Mouse (Mus musculus) stomach, embryonic 16.5 days (tissue): ENCODE results near the gene Loxl3. TPM values are rescaled to one million over a fixed set of nuclear protein-coding genes. Genes with fewer than 3 reads are reported as not detected.
A peak's percentile ranks its signal among the peaks of the same experiment; 100 is the strongest.

Experiments used
- ATAC-seq: fragments of 200-750 bp; cut with Nextera tagmentation; 2 replicates; pipeline ENCODE4 v1.8.0; 2017; ENCODE audit warnings: moderate number of reproducible peaks, moderate TSS enrichment; ENCODE audit not compliant: insufficient read depth, low FRiP score
- H3K27ac ChIP-seq: fragments of 300-500 bp; sonication (generic); 2 replicates; pipeline ENCODE4 v1.5.1; 2014; ENCODE audit warnings: low read length
- H3K27me3 ChIP-seq: fragments of 300-500 bp; sonication (generic); 2 replicates; pipeline ENCODE4 v1.6.1; 2014; ENCODE audit warnings: low read length, control low read depth, mixed read lengths; ENCODE audit not compliant: control insufficient read depth, insufficient read depth
- H3K36me3 ChIP-seq: fragments of 300-500 bp; sonication (generic); 2 replicates; pipeline ENCODE4 v1.6.1; 2014; ENCODE audit warnings: low read length; ENCODE audit not compliant: control insufficient read depth, insufficient read depth
- H3K4me1 ChIP-seq: fragments of 300-500 bp; sonication (generic); 2 replicates; pipeline ENCODE4 v1.6.1; 2014; ENCODE audit warnings: low read length, control low read depth, mixed read lengths; ENCODE audit not compliant: control insufficient read depth, insufficient read depth
- H3K4me2 ChIP-seq: fragments of 300-500 bp; sonication (generic); 2 replicates; pipeline ENCODE4 v1.6.1; 2014; ENCODE audit warnings: low read depth, low read length, mixed read lengths
- H3K4me3 ChIP-seq: fragments of 300-500 bp; sonication (generic); replicated peaks from 2 replicates; pipeline ENCODE4 v1.5.1; 2014; ENCODE audit warnings: mild to moderate bottlenecking, low read length
- H3K9ac ChIP-seq: fragments of 300-500 bp; sonication (generic); 2 replicates; pipeline ENCODE4 v1.6.1; 2014; ENCODE audit warnings: low read length
- H3K9me3 ChIP-seq: fragments of 300-500 bp; sonication (generic); replicated peaks from 2 replicates; pipeline ENCODE4 v1.6.1; 2016; ENCODE audit warnings: low read length, control low read depth; ENCODE audit not compliant: control insufficient read depth
- WGBS: fragments of 180-500 bp; shearing (Covaris S2); extraction: QIAGEN DNeasy Blood & Tissue Kit; methylation state at CpG from one replicate; pipeline ENCODE4 v1.1.7; 2014; 5-methylcytosine and 5-hydroxymethylcytosine counted together
- polyA plus RNA-seq: library from polyadenylated mRNA; unstranded; fragments of >200 nt; fragmentation: Nextera tagmentation; extraction: Ambion mirVana; gene quantifications from 2 replicates; pipeline ENCODE4 v1.2.1, GENCODE M21; 2015

Loxl3 gene
- polyA plus RNA-seq, result 19.4 and 19.5 TPM in 2 replicates

- Histone ChIP-seq H3K36me3 (no peaks in the 10 kb centered on the region), H3K4me1 (peaks cover 18% of the 10 kb centered on the region), H3K4me3 (peak within 1 kb of the TSS; percentile 59), H3K27ac (peak within 1 kb of the TSS; percentile 91), H3K9ac (peak within 1 kb of the TSS; percentile 83), H3K27me3 (peaks cover 7% of the 10 kb centered on the region; the same call in 1 of the 2 replicates), H3K9me3 (no peaks in the 10 kb centered on the region), H3K4me2 (peak within 1 kb of the TSS; percentile 92)
- WGBS, result under 1% methylated on average over 51 of the region's 51 CpGs
- ATAC-seq, result peak; percentile 88
Observed at GRCm38 (mm10) chr6:83033249-83034185, at the start of gene Loxl3, which contains the start of gene Dok1. Gene Loxl3, plus strand, starts transcription at chr6:83034173. Gene Dok1, minus strand, starts transcription at chr6:83033471.

GRCm38 (mm10) chr6:82987411-82987971, 46.5 kb upstream of the Loxl3 start:
- WGBS, result 14% methylated on average over 9 of the region's 9 CpGs
- Histone ChIP-seq H3K9me3 (no peaks in the 10 kb centered on the region), H3K4me2 (0 out of 2 replicates have a peak overlapping the region, but pooled peaks have one; percentile 10), H3K9ac (no peak overlapping the region), H3K27me3 (no peaks in the 10 kb centered on the region), H3K4me1 (0 out of 2 replicates have a peak, but pooled peaks cover 3% of the 10 kb centered on the region), H3K4me3 (no peak overlapping the region), H3K27ac (no peak overlapping the region), H3K36me3 (no peaks in the 10 kb centered on the region)
- no peak; the same call in 1 of the 2 replicates for ATAC-seq

- Histone ChIP-seq H3K4me2 (no peak overlapping the region), H3K9ac (no peak overlapping the region), H3K27me3 (no peaks in the 10 kb centered on the region), H3K27ac (no peak overlapping the region), H3K9me3 (no peaks in the 10 kb centered on the region), H3K4me1 (peaks cover 4% of the 10 kb centered on the region; the same call in 1 of the 2 replicates), H3K36me3 (no peaks in the 10 kb centered on the region), H3K4me3 (no peak overlapping the region)
- WGBS, result 38% methylated on average over 1 of the region's 1 CpGs
- ATAC-seq, result no peak
Observed at GRCm38 (mm10) chr6:82993696-82994095, 40.3 kb upstream of the Loxl3 start.

- H3K9me3 ChIP-seq, result no peaks in the 10 kb centered on the region
- H3K27me3 ChIP-seq, result no peaks in the 10 kb centered on the region
- WGBS, result 68% methylated on average over 7 of the region's 7 CpGs
- H3K9ac ChIP-seq, result no peak overlapping the region
- no peak overlapping the region for H3K27ac ChIP-seq
- ATAC-seq, result no peak
- H3K4me2 ChIP-seq, result no peak overlapping the region
- H3K36me3 ChIP-seq, result no peaks in the 10 kb centered on the region
- H3K4me3 ChIP-seq, result no peak overlapping the region
- H3K4me1 ChIP-seq, result peaks cover 4% of the 10 kb centered on the region; the same call in 1 of the 2 replicates
Observed at GRCm38 (mm10) chr6:82994372-82994771, 39.6 kb upstream of the Loxl3 start.

GRCm38 (mm10) chr6:82996740-82997315, 37.1 kb upstream of the Loxl3 start:
- WGBS, result 10% methylated on average over 11 of the region's 11 CpGs
- peak; percentile 94 for ATAC-seq
- peaks cover 4% of the 10 kb centered on the region; the same call in 1 of the 2 replicates for H3K4me1 ChIP-seq
- no peaks in the 10 kb centered on the region for H3K9me3 ChIP-seq
- no peaks in the 10 kb centered on the region for H3K36me3 ChIP-seq
- H3K4me2 ChIP-seq, result peak overlapping the region; percentile 44
- H3K9ac ChIP-seq, result peak overlapping the region; percentile 56
- H3K4me3 ChIP-seq, result peak overlapping the region; percentile 24
- H3K27me3 ChIP-seq, result no peaks in the 10 kb centered on the region
- H3K27ac ChIP-seq, result peak overlapping the region; percentile 56; the same call in 1 of the 2 replicates

- Histone ChIP-seq H3K27me3 (no peaks in the 10 kb centered on the region), H3K36me3 (no peaks in the 10 kb centered on the region), H3K4me1 (peaks cover 4% of the 10 kb centered on the region; the same call in 1 of the 2 replicates), H3K27ac (peak overlapping the region; percentile 56; the same call in 1 of the 2 replicates), H3K9ac (no peak overlapping the region), H3K9me3 (no peaks in the 10 kb centered on the region), H3K4me3 (no peak overlapping the region), H3K4me2 (no peak overlapping the region)
- 48% methylated on average over 7 of the region's 7 CpGs for WGBS
- peak; percentile 27; the same call in 1 of the 2 replicates for ATAC-seq
Observed at GRCm38 (mm10) chr6:82997511-82998102, 36.4 kb upstream of the Loxl3 start.

- ATAC-seq, result no peak
- no peak overlapping the region for H3K4me3 ChIP-seq
- H3K9me3 ChIP-seq, result no peaks in the 10 kb centered on the region
- peaks cover 4% of the 10 kb centered on the region; the same call in 1 of the 2 replicates for H3K4me1 ChIP-seq
- no peak overlapping the region for H3K9ac ChIP-seq
- no peak overlapping the region for H3K4me2 ChIP-seq
- no peaks in the 10 kb centered on the region for H3K36me3 ChIP-seq
- no peak overlapping the region for H3K27ac ChIP-seq
- H3K27me3 ChIP-seq, result no peaks in the 10 kb centered on the region
- 75% methylated on average over 4 of the region's 4 CpGs for WGBS
Observed at GRCm38 (mm10) chr6:82998326-82998725, 35.6 kb upstream of the Loxl3 start.

- Histone ChIP-seq H3K4me1 (peaks cover 4% of the 10 kb centered on the region; the same call in 1 of the 2 replicates), H3K4me2 (no peak overlapping the region), H3K4me3 (no peak overlapping the region), H3K27ac (no peak overlapping the region), H3K36me3 (no peaks in the 10 kb centered on the region), H3K9me3 (no peaks in the 10 kb centered on the region), H3K27me3 (no peaks in the 10 kb centered on the region), H3K9ac (no peak overlapping the region)
- ATAC-seq, result no peak
- WGBS, result 65% methylated on average over 8 of the region's 8 CpGs
Observed at GRCm38 (mm10) chr6:82999986-83000385, 34.0 kb upstream of the Loxl3 start.
